Mouse (Mus musculus): ENCODE measurements at regions not wholly inside any gene's neighbourhood (a gene's known extent, or its start where the extent isn't known, plus 50 kb on each side); places are given as distances from the start of the nearest gene placed in this dataset.

DNA sequence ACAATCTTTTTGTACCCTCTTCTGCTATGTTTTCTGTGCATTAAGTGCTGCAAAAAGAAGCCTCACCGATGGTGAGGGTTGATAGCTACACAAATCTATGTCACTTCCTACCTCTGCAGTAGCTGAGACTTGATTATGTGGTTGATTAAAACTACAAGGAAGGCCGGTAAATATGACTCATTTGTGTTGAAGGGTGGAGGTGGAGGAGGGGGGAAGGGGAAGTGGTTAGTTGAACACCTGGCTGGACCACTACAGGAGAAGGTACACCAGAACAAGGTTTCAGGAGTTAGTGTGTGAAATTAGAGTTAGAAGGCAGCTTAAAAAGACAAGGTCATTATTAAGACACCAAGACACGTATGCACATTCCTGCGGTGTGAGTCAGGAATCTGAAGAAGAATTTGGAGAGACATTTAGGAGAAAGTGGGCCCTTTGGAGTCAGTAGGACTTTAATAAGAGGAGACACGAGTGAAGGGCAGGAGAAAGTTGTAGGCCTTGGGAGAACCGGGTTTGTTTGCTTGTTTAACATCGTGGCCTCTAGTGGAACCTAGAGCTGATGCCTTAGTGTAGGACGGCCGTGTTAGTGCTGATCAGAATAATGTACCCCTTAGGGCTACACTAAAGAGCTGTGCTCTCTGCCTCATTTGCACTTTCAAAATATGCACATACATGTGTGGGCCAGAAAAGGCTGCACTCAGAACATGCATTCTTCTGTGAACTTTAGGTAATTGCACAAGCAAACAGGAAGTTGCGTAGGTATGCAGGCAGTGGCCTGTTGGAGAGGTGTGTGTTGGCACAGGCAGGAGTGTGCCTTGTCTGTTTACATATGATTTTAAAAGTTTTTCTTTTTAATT lies 108.5 kb upstream of the Jag1 start:
- no peak overlapping the region for H3K4me3 ChIP-seq (ENCODE audit: low read depth, low read length)
- ATAC-seq (ENCODE audit: low FRiP score), result no peak
- DNase-seq (ENCODE audit: low spot score), result no peak
- H3K36me3 ChIP-seq (ENCODE audit: control insufficient read depth, insufficient read depth, low read length), result no peaks in the 10 kb centered on the region
- H3K9ac ChIP-seq (ENCODE audit: low read depth, low read length), result no peak overlapping the region
- WGBS, result 85% methylated on average over 10 of the region's 10 CpGs
- no peaks in the 10 kb centered on the region for H3K27me3 ChIP-seq (ENCODE audit: control insufficient read depth, insufficient read depth, low read length)
- H3K4me2 ChIP-seq (replicated peaks; ENCODE audit: low read depth, low read length), result no peak overlapping the region
- H3K9me3 ChIP-seq (ENCODE audit: control insufficient read depth, low read length), result no peaks in the 10 kb centered on the region
- no peak overlapping the region for H3K27ac ChIP-seq (ENCODE audit: low read depth, low read length)
- H3K4me1 ChIP-seq (replicated peaks; ENCODE audit: control insufficient read depth, insufficient read depth, low read length), result no peaks in the 10 kb centered on the region; the same call in 1 of the 2 replicates

DNA sequence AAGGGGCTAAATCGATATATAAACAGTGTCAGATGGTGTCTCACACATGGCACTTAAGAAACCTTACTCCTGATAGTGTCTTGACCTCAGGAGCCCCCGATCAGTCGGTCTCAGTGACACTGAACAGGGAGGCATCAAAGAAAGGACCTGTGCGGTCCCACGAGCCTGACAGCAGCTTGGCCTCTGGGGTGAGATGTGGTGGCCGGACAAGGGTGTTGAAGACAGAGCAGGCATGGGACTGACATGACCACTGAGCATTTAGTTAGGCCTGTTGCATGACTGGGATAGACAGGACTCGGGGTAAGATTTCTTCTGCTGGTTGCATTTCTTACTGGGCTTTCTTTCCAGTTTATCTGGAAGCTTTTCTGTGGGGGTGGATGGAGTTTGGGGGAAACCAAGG lies 99.3 kb upstream of the Jag1 start:
- 67% methylated on average over 7 of the region's 7 CpGs for WGBS
- no peaks in the 10 kb centered on the region for H3K27me3 ChIP-seq (ENCODE audit: control insufficient read depth, insufficient read depth, low read length)
- no peaks in the 10 kb centered on the region for H3K36me3 ChIP-seq (ENCODE audit: control insufficient read depth, insufficient read depth, low read length)
- H3K4me2 ChIP-seq (replicated peaks; ENCODE audit: low read depth, low read length), result no peak overlapping the region
- no peak overlapping the region for H3K9ac ChIP-seq (ENCODE audit: low read depth, low read length)
- H3K27ac ChIP-seq (ENCODE audit: low read depth, low read length), result no peak overlapping the region
- H3K4me1 ChIP-seq (replicated peaks; ENCODE audit: control insufficient read depth, insufficient read depth, low read length), result no peaks in the 10 kb centered on the region
- no peak overlapping the region for H3K4me3 ChIP-seq (ENCODE audit: low read depth, low read length)
- no peak for DNase-seq (ENCODE audit: low spot score)
- no peak for ATAC-seq (ENCODE audit: low FRiP score)
- no peaks in the 10 kb centered on the region for H3K9me3 ChIP-seq (ENCODE audit: control insufficient read depth, low read length)

DNA sequence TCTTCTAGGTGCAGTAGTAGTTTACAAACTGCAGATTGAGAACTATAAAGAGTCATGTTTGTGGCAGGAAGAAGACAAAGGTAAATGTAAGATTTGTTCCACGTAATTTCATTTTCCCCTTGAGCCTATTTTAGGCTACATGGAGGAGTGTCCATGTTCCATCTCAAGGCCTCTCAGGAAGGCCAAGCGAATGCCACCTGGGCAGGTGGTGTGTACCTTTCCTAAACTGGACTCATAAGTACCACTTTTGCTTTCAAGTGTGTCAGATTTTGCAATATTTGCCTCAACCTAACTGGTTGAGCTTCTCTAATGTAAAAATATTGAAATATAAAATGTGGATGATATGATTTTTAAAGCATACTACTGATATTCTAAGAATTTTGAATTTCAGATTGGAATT lies 91.4 kb upstream of the Jag1 start:
- Histone ChIP-seq H3K9ac (ENCODE audit: low read depth, low read length) (no peak overlapping the region), H3K27me3 (ENCODE audit: control insufficient read depth, insufficient read depth, low read length) (no peaks in the 10 kb centered on the region), H3K9me3 (ENCODE audit: control insufficient read depth, low read length) (no peaks in the 10 kb centered on the region), H3K27ac (ENCODE audit: low read depth, low read length) (no peak overlapping the region), H3K4me3 (ENCODE audit: low read depth, low read length) (no peak overlapping the region), H3K4me1 (replicated peaks; ENCODE audit: control insufficient read depth, insufficient read depth, low read length) (no peaks in the 10 kb centered on the region), H3K4me2 (replicated peaks; ENCODE audit: low read depth, low read length) (no peak overlapping the region), H3K36me3 (ENCODE audit: control insufficient read depth, insufficient read depth, low read length) (no peaks in the 10 kb centered on the region)
- ATAC-seq (ENCODE audit: low FRiP score), result no peak
- 86% methylated on average over 2 of the region's 2 CpGs for WGBS
- no peak for DNase-seq (ENCODE audit: low spot score)

DNA sequence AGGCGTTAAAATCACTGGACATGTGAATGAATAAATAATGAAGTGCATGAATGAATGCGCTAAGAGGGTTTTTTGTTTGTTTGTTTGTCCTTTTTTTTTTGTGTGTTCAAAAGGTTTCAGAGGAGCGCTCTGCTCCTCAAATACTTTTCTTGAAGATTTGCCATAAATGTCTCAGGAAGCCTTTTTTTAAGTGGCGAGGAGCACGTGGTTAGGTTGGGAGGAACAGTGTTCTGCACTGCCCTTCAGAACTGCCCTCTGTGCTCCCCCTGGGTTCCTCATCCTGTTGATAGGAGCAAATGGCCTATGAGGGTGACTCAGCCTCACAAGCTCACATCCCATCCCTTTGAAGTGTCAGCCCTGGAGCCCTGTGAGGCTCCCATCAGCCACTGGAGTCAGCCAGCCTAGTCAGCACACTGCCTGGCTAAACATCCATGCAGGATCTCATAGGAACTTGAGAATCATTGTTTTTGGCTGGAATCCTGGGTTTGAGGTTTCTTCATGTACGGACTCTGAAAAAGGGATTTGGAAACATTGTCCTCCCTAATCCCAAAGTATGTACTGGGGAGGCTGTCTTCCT lies 87.9 kb upstream of the Jag1 start:
- H3K4me2 ChIP-seq (replicated peaks; ENCODE audit: low read depth, low read length), result no peak overlapping the region
- H3K4me3 ChIP-seq (ENCODE audit: low read depth, low read length), result no peak overlapping the region
- no peak overlapping the region for H3K27ac ChIP-seq (ENCODE audit: low read depth, low read length)
- H3K9ac ChIP-seq (ENCODE audit: low read depth, low read length), result no peak overlapping the region
- H3K4me1 ChIP-seq (replicated peaks; ENCODE audit: control insufficient read depth, insufficient read depth, low read length), result no peaks in the 10 kb centered on the region
- DNase-seq (ENCODE audit: low spot score) (peak; percentile 1), ATAC-seq (ENCODE audit: low FRiP score) (no peak; the same call in 1 of the 2 replicates)
- no peaks in the 10 kb centered on the region for H3K9me3 ChIP-seq (ENCODE audit: control insufficient read depth, low read length)
- 84% methylated on average over 6 of the region's 6 CpGs for WGBS
- no peaks in the 10 kb centered on the region for H3K36me3 ChIP-seq (ENCODE audit: control insufficient read depth, insufficient read depth, low read length)
- H3K27me3 ChIP-seq (ENCODE audit: control insufficient read depth, insufficient read depth, low read length), result no peaks in the 10 kb centered on the region

DNA sequence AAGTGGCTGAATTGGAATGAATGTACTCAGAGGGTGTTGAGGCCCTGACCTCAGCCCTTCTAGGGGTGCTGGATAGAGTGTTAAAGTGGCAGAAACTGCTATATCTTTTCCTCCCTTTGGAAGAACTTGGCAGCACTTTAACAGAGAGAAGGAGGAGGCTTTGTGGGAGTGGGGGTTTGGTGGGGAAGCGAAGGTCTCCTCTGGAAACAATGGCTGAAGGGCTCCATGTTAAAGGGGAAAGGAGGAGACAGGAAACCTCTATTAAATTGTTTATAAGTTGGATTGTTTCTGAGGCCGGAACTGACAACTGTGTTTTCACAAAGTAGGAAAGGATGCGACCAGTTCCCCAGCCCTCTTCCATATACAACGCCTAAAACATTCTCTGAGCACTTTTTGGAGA lies 83.7 kb upstream of the Jag1 start:
- no peaks in the 10 kb centered on the region for H3K4me1 ChIP-seq (replicated peaks; ENCODE audit: control insufficient read depth, insufficient read depth, low read length)
- H3K4me3 ChIP-seq (ENCODE audit: low read depth, low read length), result no peak overlapping the region
- H3K9ac ChIP-seq (ENCODE audit: low read depth, low read length), result no peak overlapping the region
- WGBS, result 88% methylated on average over 4 of the region's 4 CpGs
- DNase-seq (ENCODE audit: low spot score) (no peak), ATAC-seq (ENCODE audit: low FRiP score) (no peak)
- no peak overlapping the region for H3K27ac ChIP-seq (ENCODE audit: low read depth, low read length)
- H3K36me3 ChIP-seq (ENCODE audit: control insufficient read depth, insufficient read depth, low read length), result no peaks in the 10 kb centered on the region
- no peak overlapping the region for H3K4me2 ChIP-seq (replicated peaks; ENCODE audit: low read depth, low read length)
- H3K27me3 ChIP-seq (ENCODE audit: control insufficient read depth, insufficient read depth, low read length), result no peaks in the 10 kb centered on the region
- H3K9me3 ChIP-seq (ENCODE audit: control insufficient read depth, low read length), result no peaks in the 10 kb centered on the region

DNA sequence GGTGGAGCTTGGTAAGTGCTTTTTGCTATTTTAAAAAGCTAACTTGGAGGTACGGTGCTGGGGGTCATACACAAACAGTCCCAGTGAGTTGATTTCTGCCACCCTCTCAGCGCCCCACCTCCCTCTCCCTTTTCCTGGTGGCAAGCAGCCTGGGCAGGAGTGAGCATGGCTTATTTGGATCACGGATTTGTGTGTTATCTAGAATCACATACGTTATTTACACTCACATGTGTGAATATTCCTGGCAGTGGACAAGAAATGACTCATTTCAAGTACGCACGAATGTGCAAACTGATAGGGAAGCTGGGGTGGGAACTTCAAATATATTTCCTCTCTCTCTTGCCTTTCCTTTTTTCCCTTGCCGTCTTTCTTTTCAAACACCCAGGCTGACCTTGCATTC lies 75.7 kb upstream of the Jag1 start:
- H3K4me2 ChIP-seq (replicated peaks; ENCODE audit: low read depth, low read length), result no peak overlapping the region
- 88% methylated on average over 7 of the region's 7 CpGs for WGBS
- no peaks in the 10 kb centered on the region for H3K9me3 ChIP-seq (ENCODE audit: control insufficient read depth, low read length)
- no peaks in the 10 kb centered on the region for H3K4me1 ChIP-seq (replicated peaks; ENCODE audit: control insufficient read depth, insufficient read depth, low read length)
- no peak for ATAC-seq (ENCODE audit: low FRiP score)
- H3K9ac ChIP-seq (ENCODE audit: low read depth, low read length), result no peak overlapping the region
- H3K36me3 ChIP-seq (ENCODE audit: control insufficient read depth, insufficient read depth, low read length), result no peaks in the 10 kb centered on the region
- H3K27me3 ChIP-seq (ENCODE audit: control insufficient read depth, insufficient read depth, low read length), result no peaks in the 10 kb centered on the region
- no peak overlapping the region for H3K4me3 ChIP-seq (ENCODE audit: low read depth, low read length)
- no peak for DNase-seq (ENCODE audit: low spot score)
- no peak overlapping the region for H3K27ac ChIP-seq (ENCODE audit: low read depth, low read length)

DNA sequence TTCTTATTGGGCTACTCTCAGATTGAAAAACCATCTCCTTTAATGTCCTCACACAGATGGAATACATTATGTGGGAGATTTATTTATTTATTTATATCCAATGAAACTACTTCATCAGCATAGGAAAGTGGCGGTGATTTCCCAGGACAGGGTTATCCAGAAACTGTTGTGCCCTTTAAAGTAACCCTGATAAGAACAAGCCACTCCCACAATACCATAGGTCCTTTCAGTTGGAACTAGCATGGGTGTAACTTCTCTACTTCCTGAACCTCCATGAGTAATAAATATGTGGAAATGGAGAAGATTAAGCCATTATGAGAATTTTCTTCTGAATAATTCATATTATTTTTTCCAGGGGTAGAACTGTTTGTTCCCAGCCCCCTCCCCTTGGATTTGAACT lies 52.7 kb upstream of the Jag1 start:
- no peak overlapping the region for H3K4me3 ChIP-seq (ENCODE audit: low read depth, low read length)
- no peak overlapping the region for H3K9ac ChIP-seq (ENCODE audit: low read depth, low read length)
- DNase-seq (ENCODE audit: low spot score) (no peak), ATAC-seq (ENCODE audit: low FRiP score) (no peak)
- H3K27me3 ChIP-seq (ENCODE audit: control insufficient read depth, insufficient read depth, low read length), result no peaks in the 10 kb centered on the region
- no peak overlapping the region for H3K4me2 ChIP-seq (replicated peaks; ENCODE audit: low read depth, low read length)
- no peak overlapping the region for H3K27ac ChIP-seq (ENCODE audit: low read depth, low read length)
- H3K4me1 ChIP-seq (replicated peaks; ENCODE audit: control insufficient read depth, insufficient read depth, low read length), result no peaks in the 10 kb centered on the region
- H3K36me3 ChIP-seq (ENCODE audit: control insufficient read depth, insufficient read depth, low read length), result no peaks in the 10 kb centered on the region
- WGBS, result 85% methylated on average over 1 of the region's 1 CpGs
- H3K9me3 ChIP-seq (ENCODE audit: control insufficient read depth, low read length), result no peaks in the 10 kb centered on the region

DNA sequence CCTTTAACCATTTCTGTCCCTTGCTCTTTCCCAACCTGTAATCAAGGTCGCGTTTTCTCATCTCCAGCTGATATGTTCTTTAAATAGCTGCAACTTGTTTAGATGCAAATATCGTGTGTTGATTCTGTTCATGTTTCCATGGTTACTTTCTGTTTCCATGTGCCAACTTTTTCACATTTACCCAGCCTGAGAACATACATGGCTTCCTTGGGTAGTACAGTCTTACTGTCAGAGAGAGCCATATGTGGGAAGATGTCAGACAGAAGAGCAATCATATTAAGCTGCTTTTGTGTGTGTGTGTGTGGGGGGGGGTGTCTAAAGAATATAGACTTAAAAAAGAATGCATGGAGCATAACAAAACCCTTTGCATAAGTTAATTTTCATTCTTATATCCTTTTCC lies 52.2 kb upstream of the Jag1 start:
- WGBS, result 83% methylated on average over 3 of the region's 3 CpGs
- Histone ChIP-seq H3K27ac (ENCODE audit: low read depth, low read length) (no peak overlapping the region), H3K9ac (ENCODE audit: low read depth, low read length) (no peak overlapping the region), H3K9me3 (ENCODE audit: control insufficient read depth, low read length) (no peaks in the 10 kb centered on the region), H3K27me3 (ENCODE audit: control insufficient read depth, insufficient read depth, low read length) (no peaks in the 10 kb centered on the region), H3K4me2 (replicated peaks; ENCODE audit: low read depth, low read length) (no peak overlapping the region), H3K36me3 (ENCODE audit: control insufficient read depth, insufficient read depth, low read length) (no peaks in the 10 kb centered on the region), H3K4me3 (ENCODE audit: low read depth, low read length) (no peak overlapping the region), H3K4me1 (replicated peaks; ENCODE audit: control insufficient read depth, insufficient read depth, low read length) (no peaks in the 10 kb centered on the region)
- ATAC-seq (ENCODE audit: low FRiP score) (no peak), DNase-seq (ENCODE audit: low spot score) (no peak)
